Mouse (Mus musculus) left cerebral cortex, adult 18-20 months (tissue): Measurements from ENCODE around the gene Tmem218. TPM values are rescaled to one million over a fixed set of nuclear protein-coding genes. Genes with fewer than 3 reads are reported as not detected.

Experiments used
- DNase-seq, 2 experiments: peaks; one replicate each; pipeline ENCODE4 v3.0.0; 2021 to 2022; ENCODE audit warnings: low spot score in 2 of 2, mixed read lengths in 1 of 2
- long read RNA-seq, 2 experiments: library from polyadenylated mRNA; stranded (forward); transcript quantifications; one replicate each; pipeline ENCODE4 v2.0.0; 2021
- total RNA-seq, 2 experiments: library from RNA; stranded (reverse); gene quantifications; 2 replicates each; pipeline ENCODE4 v1.2.3; 2021

Tmem218 gene
- total RNA-seq: 10 to 100 TPM; 10.2 to 12.2 TPM
- long read RNA-seq, experiment 1, transcript Tmem218-201 (4 exons, 2,619 nt): major isoform, 20 of 34 reads
- long read RNA-seq, experiment 1, partial matches to known transcripts: 10 of 34 reads
- long read RNA-seq, experiment 1, other reads (novel, unspliced or antisense): 4 of 34 reads
- long read RNA-seq, experiment 2, transcript Tmem218-201 (4 exons, 2,619 nt): major isoform, 13 of 25 reads
- long read RNA-seq, experiment 2, partial matches to known transcripts: 1 of 25 reads
- long read RNA-seq, experiment 2, other reads (novel, unspliced or antisense): 11 of 25 reads

DNA sequence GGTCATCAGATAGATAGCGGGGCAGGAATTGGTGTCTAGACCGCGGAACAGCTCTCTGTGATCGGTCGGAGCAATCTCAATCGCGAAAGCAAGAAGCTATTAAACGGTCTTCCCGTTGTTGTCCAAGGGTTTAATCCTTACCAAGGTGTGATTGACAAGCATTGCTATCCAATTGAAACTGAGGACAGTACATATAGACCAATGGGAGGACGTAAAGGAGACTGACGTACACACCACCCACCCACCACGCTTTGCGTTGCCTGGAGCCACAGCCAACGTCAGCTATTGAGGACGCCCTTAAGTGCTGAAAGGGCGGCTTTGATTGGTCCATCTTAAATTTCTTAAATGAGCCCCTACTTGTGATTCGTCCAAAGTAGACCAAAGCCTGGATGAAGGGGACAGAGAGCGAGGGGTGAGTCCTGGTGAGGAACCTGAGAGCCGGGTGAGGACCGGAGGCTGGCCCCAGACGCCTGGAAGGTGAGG, at the start of gene Tmem218:
Gene Tmem218, plus strand, starts transcription at position 295 of the 483 bp plus-strand sequence.
- peak; percentile 90 to 94 for DNase-seq

DNA sequence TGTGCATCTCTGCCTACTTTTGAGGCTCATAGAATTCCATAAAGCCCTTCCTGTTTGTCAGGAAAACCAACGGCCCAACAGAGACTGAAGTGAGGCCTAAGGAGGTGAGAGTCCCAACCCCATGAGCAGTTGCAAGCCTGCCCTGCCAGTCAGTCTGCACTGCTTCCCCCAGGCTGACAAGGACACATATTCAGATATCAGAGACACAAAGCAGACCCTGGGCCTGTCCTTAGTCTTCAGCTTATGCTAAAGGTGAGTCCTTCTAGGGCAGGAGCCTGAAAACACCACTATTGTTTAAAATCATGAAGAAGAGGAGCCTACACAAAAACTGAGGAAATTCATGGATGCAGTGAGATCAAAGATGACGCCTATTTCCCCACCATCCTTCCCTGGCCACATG, 47.3 kb upstream of the Tmem218 start:
- no peak for DNase-seq

DNA sequence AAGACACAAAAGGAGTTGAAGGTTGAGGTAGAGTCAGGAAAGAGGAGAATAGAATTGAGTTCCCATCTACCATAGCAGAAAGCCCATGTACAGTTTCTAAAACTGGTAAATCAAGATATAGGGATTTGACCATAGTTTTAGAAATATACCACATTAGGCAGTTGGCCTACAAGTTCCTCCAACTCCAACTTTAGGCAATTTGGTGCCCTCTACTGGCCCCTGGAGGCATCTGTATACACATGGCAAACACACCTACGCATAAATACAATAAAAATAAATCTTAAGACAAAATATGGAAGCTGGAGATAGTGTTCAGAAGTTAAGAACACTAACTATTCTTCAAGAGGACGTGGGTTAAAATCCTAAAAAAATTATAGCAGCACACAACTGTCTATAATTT, 41.1 kb upstream of the Tmem218 start:
- DNase-seq: no peak

DNA sequence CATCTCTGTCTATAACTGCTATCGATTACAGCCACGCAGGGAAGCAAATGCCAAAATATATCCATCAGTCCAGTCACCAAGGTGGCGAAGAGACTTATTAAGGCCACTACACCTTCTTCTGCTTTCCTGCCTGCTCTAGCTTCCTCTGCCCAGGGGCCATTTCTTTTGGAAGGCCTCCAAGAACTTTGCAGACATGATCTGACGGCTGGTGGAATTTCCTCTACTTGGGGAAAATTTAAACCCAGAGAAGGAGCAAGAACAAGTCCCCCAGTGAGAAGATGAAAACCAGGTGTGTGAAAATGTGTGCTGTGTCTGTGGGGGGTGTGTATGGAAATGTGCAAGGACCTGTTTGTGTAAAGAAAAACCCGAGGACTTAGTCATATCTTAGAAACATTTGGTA, 34.6 kb upstream of the Tmem218 start:
- no peak for DNase-seq

DNA sequence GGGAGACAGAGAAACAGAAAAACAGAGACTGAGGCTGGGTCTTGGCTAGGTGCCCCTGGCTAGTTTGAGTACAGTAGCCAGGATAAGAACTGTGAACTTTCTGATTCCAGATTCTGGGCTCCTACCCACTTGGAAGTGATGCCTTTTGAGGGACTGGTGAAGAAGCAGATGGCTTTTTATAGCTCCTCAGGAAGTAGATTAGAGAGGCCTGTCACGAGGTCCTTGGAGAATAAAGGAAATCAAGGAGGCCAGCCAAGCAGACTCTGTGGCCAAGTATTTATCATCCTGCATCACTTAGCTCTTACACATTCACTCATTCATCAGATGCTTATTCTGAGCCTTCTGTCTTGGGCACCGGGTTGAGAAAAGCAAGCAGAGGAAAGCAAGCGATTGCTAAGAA, 32.0 kb upstream of the Tmem218 start:
- DNase-seq: no peak

DNA sequence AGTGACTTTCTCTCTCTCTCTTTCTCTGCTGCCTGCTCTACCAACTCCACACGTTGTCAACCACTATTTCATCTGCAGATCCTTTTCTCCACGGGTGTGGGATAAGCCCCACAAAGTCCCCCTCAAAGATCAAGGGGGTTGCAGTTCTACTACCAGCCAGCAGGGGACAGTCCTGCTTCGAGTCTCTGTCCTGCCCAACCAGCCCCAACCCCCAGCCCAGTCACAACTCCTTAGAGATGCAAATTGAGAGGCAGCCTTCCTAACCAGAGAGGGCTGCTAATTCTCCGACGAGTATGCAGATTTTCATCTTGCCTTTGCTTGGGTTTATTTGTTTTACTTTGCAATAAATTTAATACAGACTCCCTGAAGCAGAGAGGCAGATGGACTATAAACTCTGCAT, 30.9 kb upstream of the Tmem218 start:
- DNase-seq: peak; percentile 75 to 81

DNA sequence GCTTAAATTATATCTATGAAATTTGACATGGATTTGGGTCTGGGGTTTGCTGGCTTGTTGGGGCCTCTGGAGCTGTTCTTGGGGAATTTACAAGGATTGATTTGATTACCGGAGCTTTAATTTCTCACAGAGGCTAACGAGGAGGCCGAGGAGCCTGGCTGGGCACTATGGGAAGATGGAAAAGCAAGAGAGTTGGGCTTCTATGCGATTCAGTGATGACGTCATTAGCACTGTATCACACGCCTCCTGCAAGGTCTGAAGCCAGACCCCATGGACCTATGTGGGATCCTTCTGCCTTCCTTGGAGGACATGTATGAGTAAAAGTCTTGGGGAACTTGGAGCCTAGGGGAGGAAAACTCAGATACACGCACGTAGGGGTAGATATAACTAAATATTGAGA, 30.5 kb upstream of the Tmem218 start:
- DNase-seq: peak in 1 of 2 experiments; percentile 5

DNA sequence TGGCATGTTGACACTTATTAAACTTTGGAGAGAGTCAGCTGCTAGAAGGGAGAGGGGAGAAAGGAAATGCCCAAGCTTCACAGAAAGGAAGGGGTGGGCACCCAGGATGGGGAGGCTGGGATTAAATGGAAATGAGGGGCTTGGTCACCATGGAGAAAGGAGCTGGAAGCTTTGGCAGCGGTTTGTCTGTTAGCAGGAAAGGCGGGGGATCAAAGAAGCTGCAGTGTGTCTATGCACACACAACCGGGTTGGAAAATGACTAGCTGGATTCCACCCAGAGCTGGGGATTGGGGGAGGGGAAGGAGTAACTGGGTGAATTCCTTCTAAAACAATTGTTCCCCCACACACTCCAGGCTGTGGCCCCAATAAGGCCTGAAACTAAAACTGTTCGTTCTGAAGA, 29.1 kb upstream of the Tmem218 start:
- DNase-seq: peak in 1 of 2 experiments; percentile 36

DNA sequence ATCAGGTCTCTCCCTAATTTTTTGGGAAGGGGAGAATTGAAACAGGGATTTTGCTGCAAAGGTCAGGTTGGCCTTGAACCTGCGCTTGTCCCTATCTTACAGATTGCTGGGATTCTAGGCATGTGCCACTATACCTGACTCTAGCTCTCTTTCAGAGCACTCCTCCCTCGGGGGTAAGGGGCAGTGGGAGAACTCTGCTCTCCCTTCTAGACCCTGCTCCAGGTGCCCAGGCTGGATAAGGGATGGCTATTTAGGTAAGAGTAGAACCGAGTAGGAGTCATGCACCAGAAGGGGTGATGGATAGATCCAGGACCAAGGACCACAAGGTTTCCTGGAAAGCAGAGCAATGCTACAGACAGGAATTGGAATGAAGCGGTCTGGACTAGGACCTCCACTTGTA, 28.4 kb upstream of the Tmem218 start:
- no peak for DNase-seq

DNA sequence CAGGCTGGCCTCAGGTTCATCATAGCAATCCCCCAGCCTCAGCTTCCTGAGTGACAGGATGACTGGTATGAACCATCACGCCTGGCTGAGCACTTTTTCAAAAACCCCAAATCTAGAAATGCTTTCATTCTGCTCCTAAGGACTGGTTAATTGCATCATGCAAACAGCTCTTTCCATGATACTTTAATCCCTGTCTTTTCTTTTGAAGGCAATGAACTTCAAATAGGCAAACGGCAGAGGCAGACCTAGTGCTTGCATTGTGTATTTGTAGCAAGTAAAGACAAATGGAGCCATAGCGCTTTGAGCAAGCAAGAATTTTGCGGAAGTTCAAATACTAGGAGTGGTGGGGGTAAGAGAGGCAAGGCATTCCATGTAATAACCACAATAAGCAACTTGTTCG, 26.4 kb upstream of the Tmem218 start:
- DNase-seq: no peak

DNA sequence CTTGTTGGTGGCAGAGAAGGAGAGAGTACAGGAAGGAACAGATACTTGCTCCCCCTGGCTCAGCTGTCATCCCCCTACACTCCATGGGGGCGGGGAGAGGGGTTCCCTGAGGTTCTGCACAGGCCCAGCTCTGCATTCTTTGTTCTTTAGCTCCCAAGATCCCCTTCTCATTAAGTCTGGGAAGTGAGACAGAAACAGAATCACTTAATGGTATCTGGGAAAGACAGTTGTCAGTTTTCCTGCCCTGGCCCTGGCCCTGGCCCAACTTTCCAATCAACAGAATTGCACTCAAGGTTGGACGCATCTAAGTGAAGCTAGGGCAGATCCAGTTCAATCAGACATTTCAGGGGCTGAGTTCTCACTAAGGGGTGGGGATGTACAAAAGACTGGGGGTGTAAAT, 24.8 kb upstream of the Tmem218 start:
- no peak for DNase-seq

DNA sequence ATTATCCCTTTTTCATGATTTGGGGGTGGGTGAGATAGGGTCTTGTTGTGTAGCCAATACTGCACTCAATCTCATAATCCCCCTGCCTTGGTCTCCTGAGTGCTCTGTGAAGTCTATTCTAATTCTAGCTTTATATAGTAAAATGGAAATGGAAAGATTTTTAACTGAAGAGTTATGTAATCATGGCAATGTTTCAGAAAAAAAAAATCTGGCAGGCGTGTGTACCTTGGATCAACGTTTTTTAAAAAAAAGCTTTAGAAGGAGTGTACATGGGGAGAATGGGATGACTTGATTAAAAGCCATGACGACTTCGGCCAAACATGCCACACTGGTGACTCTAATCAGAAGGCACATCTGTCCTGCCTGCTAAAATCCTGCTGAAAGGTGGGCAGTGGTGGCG, 20.6 kb upstream of the Tmem218 start:
- no peak for DNase-seq

DNA sequence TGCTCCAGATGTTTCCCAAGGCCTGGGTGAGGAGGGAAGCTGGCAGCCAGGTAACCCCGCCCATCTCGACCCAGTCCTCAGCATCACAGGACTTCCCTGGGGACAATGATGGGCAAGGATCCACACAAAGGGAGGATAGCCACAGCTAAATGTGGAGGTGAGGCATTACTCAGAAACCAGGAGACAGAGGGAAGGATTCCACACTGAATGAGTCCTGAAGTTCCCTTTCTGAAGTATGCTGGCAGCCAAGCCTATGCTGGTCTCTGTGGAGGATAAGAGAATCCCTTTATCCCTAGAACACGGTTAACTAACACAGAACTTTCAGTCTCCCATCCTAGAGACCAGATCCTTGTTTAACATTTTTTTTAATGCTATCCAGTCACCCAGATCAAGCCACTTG, 20.0 kb upstream of the Tmem218 start:
- DNase-seq: no peak

DNA sequence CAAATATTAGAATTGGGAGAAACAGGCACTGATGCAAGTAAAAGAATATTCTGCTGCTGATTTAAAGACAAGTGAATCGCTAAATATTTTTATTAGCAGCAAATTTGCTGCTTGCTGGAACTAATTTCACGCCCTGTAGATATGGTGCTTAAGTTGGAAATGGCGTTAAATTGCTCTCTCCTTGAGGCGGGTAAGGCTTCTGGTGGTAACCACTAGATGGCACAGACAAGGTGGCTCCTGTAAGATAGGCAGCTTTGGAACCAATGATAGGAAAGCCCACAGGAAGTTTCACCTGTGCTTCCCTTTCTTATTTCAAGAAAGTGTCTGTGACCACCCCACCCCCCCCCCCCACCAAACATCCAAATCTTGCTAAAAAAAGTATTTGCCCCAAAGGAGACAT, 11.0 kb upstream of the Tmem218 start:
- DNase-seq: no peak

DNA sequence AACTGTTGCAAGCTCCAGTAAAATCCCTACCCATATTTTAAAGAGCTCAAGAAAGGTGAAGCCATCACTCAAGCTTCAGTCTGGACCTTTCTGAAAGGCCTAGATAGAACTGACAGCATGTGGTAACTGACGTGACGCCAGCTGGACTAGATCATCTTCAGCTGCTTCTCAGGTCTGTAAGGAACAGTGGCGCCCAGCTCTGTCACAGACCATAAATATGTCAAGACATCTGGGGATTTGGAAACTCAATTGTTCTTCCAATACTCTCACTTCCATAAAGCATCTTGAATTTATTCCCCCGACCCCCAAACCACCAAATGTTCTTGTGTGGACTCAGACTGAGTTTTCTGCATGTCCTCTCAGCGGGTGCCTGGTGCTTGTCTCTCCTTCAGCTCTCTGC, 7.6 kb upstream of the Tmem218 start:
- no peak for DNase-seq

DNA sequence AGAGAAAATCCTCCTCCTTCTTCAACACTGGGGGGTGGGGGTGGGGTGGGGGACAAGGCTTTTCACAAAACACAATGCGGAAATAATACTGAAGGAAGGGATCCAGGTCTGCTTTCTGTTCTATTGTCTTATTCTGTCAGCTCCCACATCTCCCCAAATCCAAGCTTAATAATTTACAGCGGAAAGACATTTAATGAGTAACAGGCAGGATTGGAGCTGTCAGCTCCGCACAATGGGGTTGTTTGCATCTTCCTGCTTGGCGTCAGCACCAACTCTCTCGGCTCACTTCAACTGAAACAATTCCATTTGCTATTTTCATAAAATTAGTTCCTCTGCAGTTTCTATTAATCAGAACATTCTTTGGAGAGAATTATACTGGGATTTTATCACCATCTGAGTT, 4.1 kb upstream of the Tmem218 start:
- no peak for DNase-seq

DNA sequence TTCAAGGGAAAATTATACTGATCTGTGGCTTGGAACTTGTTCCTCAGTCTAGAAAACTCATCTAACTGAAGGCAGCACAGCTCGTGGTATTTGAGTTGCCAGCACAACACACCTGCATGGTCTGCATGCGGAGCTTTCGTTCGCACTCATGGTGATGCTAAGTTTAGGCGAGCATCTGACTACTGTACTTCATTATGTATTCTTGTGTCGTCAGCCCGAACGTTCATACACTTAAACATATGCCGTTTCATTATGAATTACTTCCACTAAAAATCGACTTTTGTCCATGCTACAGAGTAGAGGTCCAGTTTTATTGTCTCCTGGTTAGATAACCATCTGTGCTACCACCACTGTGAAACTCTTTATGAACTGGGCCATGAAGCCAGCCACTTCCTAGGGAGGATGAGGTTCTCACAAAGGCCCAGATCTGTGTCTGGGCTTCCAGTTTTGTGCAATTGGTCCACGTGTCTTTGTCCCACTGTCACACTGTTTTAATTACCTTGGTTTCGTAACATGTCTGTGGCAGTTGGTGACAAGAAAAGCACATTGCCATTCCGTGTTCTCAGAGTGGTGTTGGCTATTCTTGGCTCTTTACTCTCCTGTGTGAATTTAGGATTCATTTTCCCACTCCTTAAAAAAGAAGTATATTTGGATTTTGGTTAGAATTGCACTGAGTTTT, 5.2 kb downstream of the Tmem218 start:
- peak in 1 of 2 experiments; percentile 56 for DNase-seq

DNA sequence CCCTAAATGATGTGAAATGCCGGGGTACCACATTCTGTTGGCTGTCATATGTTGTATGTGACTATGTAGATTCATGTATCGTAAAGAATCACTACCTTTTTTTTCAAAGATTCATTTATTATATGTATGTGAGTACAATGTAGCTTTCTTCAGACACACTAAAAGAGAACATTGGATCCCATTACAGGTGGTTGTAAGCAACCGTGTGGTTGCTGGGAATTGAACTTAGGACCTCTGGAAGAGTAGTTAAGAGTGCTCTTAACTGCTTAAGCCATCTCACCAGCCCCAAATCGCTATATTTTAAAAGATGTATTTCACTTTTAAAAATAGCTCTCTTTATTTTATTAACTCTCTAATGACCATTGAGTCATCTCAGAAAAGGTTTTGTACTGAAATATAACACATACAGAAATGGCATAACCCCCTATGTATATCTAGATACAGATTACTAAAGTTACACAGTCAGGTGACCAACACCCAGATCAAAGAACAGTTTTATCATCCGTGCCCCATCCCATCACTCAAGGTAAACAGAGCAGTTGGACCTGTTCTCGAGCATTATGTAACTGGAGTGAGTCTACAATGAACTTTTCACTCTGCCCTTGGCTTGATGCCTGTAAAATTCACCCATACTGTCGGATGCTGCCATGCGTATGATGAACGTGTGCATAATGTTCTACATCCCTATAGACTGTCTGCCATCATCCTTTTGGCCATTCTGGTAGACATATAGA, 6.5 kb downstream of the Tmem218 start:
- no peak for DNase-seq

DNA sequence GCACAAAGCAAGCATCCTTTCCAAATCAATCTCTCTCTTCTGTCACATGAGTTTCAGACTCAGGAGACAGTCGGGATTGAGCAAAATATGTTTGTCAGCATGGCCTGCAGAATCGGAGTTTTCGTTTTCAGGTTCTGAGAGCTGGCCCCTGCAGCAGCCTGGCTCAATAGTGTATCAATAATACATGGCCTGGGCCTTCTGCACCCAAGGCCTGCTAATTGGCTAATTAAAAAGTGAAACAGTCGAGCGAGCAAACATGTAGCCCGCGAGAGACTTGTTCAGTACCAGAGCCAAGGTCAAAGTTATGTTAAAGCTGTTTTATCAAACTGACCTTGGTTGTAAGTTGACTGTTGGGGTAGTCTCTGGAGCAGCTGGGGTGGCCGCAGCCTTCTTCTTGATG, 12.7 kb downstream of the Tmem218 start:
- no peak for DNase-seq

DNA sequence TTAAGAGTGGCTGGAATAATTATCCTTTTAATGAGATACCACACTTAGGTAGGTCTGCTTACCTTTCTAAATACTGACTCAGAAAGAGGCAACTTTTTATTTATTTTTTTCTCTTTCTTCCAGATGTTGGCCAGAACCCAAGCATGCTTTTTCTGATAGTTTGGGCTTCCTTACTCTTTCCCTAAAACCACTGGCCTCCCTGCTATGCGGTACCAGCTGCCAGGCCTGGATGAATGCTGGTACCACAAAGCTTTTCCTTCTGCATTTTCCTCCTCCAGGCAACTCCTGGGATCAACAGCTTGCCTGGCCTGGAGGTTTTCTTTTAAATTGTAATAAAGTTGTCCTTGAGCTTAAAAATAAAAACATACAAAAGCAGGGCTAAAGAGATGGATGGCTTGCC, 17.6 kb downstream of the Tmem218 start:
- no peak for DNase-seq

DNA sequence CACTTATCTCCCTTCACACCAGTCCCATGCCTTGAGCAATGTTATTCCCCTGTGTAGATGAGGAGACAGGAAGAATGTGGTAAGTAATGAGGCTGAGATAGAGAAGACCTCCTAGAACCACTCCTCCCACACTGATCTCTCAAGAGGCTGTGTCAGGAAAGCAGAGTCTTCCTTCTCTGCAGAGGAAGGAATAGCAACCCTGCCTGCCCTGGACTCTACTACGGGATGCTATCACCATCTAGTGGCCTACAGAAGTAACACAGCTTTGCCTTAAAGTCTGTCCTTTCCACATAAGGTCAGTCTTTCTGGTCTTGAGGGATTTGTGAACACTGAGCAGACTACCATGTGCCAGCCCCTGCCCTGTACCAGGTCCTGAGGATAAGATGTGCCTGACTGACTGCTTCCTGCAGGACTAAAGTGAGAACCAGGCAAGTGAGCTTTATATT, 21.9 kb downstream of the Tmem218 start:
- peak; percentile 72 to 74 for DNase-seq
